Mouse (Mus musculus): ENCODE measurements at regions not wholly inside any gene's neighbourhood (a gene's known extent, or its start where the extent isn't known, plus 50 kb on each side); places are given as distances from the start of the nearest gene placed in this dataset.

DNA sequence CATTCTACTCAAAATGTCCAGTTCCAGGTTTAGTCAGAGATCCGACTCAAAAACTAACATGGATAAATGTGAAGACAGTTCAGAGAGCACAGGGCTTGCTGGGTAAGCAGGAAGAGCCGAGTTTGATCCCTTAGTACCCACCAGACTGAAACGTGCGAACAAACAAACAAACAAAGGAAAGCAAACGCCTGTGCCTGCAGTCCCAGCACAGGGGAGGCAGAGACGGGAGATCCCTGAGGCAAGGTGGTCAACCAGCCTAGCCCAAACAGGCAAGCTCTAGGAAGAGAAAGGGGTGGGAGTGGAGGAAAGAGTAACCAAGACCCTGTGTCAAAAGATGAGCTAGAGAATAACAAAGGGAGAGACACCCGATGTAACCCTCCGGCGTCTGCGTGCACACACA, 293.5 kb upstream of the Sdk2 start:
- no peak for TF ChIP-seq CTCF (conservative IDR thresholded peaks at IDR 0.05 in 1 of 2, IDR thresholded peaks at IDR 0.05 in 1 of 2; ENCODE audit: low read depth in 2 of 2, low read length in 2 of 2)
- TF ChIP-seq RCOR1 (conservative IDR thresholded peaks at IDR 0.05; ENCODE audit: low read depth, low read length) = no peak
- no peak for TF ChIP-seq USF1 (IDR thresholded peaks at IDR 0.05; ENCODE audit: low read depth, low read length)
- no peak for TF ChIP-seq ZNF384 (IDR thresholded peaks at IDR 0.05; ENCODE audit: low read depth, low read length)
- TF ChIP-seq JUN (IDR thresholded peaks at IDR 0.05; ENCODE audit: insufficient read depth, low read depth, low read length) = no peak
- no peak for TF ChIP-seq MEF2A (IDR thresholded peaks at IDR 0.05; ENCODE audit: borderline replicate concordance, low read depth, low read length)
- no peak for TF ChIP-seq BHLHE40 (IDR thresholded peaks at IDR 0.05; ENCODE audit: low read depth, low read length)
- no peak for TF ChIP-seq MAFK (IDR thresholded peaks at IDR 0.05; ENCODE audit: insufficient replicate concordance, low read length)
- no peak for TF ChIP-seq SIN3A (IDR thresholded peaks at IDR 0.05; ENCODE audit: low read length)
- TF ChIP-seq ZKSCAN1 (IDR thresholded peaks at IDR 0.05; ENCODE audit: borderline replicate concordance, low read depth, low read length) = no peak
- no peak for TF ChIP-seq EP300 (IDR thresholded peaks at IDR 0.05; ENCODE audit: low read length)
- no peak for TF ChIP-seq POLR2A (IDR thresholded peaks at IDR 0.05; ENCODE audit: low read depth, low read length)
- no peak for TF ChIP-seq NELFE (IDR thresholded peaks at IDR 0.05; ENCODE audit: low read depth, low read length)

Measured in CH12.LX (cell line).